Mouse (Mus musculus) granulocyte monocyte progenitor cell, adult 5-6 weeks (primary cell): ENCODE results near the gene Fam83d. TPM values are rescaled to one million over a fixed set of nuclear protein-coding genes. Genes with fewer than 3 reads are reported as not detected.

ENCODE experiments used
- ATAC-seq: replicated peaks from 2 replicates; pipeline ENCODE4 v1.8.0; 2016; ENCODE audit warnings: mild to moderate bottlenecking, moderate TSS enrichment, inconsistent platforms; ENCODE audit not compliant: poor library complexity, severe bottlenecking
- total RNA-seq, 2 experiments: library from RNA; stranded (forward) in 1 of 2; stranded (reverse) in 1 of 2; fragments of 200-712, 200-1000 nt in 1 of 2; fragments of >200 nt in 1 of 2; fragmentation: Nextera tagmentation in 1 of 2; gene quantifications; 2 replicates each; pipeline ENCODE4 v1.2.3; 2014 to 2017

The Fam83d gene
- total RNA-seq, 2 experiments from 2014 or later = 2.4 to 10.0 TPM

DNA sequence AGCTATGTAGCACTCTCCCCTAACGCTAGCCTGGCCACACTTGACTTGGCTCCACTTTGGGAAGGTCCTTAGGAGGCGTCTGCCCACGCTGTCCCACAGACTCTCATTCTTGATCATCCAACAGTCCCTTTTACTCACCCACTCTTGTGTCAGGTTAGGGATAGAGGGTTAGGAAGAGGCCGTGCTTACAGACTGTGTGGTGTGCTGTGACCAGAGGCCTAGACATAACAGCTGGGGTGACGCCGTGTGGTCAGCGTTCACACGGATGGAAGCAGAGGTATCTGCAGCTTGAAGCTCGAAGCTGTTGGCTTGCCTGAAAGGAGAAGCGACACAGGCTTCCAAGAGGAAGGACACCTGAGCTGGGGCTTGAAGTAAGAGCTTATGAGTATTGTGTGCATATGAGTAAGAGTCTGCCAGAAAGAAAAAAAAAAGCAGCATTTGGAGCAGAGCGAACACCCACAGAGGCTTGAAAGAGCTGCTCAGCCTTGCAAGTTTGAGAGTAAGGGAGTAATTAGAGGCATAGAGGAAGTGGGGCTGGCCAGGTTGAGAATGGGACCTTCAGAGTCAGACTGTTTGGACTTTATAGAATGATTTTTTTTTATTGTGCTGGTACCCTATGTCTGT lies 24.3 kb upstream of the Fam83d start:
- ATAC-seq = no peak

DNA sequence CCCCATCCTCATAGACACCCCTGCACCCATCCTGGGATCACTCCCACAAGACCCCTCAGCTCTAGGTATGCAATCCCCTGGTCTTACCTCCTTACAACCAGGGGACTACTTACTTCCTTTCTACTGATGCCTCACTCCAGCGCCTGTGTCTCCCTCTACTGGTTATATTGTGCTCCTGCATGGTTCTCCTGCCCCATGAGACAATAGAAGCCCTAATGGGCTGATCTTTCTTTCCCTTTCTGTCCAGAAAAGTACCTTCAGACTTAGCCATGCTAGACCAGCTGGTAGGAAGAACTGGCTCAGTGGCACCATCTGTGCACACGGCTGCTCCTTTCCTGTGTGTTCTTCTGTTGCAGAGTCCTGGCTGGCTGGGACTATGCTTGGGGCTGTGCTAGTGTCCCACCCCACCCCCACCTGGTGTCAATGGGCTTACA lies 22.8 kb upstream of the Fam83d start:
- ATAC-seq = peak; percentile 91

DNA sequence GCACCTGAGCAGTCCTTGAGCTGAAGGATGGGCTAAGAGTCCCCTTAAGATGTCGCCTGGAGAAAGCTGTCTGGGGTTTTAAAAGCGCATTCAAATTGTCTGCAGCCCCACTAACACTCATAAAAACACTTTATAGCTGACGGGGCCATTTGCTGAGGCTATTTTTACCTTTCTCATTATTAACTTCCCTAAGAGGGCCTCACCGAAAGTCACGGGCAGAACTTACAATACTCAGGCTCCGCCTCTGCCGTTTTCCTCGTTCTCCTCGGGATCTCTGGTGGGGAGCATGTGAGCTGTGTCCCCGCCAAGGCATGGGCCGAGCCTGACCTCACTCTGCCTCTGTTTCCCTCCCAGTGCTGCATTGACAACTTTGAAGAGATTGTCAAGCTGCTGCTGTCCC lies 21.7 kb upstream of the Fam83d start:
- peak; percentile 63 for ATAC-seq

DNA sequence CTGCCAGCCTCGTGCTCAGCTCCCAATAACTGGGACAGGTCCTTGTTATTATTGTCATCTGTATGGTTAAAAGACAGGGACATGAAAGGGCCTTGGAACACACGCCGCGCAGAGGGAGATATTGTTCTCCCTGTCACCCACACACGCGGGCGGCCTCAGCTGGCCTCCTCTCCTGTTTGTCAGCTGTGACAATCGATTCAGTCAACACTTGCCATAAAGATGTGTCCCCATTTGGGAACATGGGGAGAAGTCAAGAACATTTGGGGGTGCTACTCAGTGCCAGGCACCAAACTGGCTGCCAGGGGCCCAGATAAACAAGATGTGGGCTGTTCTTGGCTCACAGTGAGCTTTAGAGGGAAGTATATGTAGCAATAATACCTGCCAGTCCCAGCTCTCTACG lies 18.5 kb upstream of the Fam83d start:
- no peak for ATAC-seq

DNA sequence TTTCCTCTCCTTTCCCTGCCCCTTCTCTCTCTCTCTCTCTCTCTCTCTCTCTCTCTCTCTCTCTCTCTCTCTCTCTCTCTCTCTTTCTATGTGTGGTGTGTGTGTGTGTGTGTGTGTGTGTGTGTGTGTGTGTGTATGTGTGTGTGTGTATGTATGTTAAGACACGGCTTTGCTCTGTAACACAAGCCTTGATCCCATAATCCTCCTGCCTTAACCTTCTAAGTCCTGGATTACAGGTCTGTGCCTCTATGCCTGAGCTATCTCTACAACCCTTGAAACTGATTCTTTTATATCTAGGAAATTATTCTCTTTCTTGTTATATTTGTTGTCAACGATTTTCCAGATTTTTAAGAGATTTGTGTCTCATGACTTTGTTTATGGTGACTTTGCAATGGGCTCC lies 7.7 kb upstream of the Fam83d start:
- ATAC-seq = no peak

DNA sequence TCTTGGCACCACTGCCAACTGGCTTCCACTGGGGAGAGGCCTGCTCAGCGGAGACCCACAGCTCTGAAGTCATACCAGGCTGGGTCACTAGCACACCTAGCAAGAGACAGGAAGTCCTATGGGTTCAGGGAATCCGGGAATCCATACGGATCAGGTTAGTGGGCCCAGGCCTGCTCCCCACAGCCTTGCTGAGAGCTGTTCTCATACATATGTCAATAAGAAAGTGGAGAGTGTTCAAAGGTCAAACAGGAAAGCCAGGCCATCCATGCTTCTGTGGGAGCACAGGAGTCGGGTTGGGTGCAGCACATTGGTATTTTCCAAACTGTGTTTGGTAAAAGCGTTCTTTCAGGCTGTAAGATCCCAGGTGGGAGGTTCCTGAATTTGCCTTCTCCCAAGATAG lies 5.6 kb upstream of the Fam83d start:
- no peak for ATAC-seq

DNA sequence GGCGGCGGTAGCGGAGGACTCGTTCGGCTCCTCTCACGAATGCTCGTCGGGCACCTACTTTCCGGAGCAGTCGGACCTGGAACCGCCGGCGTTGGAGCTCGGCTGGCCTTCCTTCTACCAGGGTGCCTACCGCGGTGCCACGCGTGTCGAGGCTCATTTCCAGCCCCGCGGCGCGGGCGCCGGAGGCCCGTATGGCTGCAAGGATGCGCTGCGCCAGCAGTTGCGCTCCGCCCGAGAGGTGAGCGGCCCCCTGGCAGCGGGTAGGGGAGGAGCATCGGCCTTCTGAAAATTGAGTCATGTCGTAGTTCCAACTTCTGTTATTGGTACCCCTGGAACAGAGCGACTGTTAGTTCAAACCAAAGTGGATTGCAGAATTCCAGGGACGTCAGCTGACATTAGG lies 457 bp downstream of the Fam83d start:
- peak; percentile 34 for ATAC-seq

DNA sequence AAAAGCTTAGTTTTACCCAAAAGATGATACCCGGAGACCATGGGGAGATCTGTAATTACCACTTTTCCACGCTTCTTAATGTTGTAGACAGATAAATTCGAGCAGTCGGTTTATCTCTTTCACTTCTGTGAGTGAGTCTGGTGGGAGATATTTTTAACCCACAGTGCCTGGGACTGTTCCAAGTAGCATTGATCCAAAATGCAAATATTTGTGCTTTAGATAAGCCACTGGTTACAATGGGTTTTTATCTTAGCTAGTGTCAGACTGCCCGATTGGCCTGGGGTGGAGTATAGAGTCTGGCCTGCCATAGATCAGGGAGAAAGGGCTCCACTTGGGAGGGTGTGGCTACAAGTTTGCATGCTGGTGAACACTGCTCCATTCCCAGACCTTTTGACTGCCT lies 878 bp downstream of the Fam83d start:
- ATAC-seq = no peak

DNA sequence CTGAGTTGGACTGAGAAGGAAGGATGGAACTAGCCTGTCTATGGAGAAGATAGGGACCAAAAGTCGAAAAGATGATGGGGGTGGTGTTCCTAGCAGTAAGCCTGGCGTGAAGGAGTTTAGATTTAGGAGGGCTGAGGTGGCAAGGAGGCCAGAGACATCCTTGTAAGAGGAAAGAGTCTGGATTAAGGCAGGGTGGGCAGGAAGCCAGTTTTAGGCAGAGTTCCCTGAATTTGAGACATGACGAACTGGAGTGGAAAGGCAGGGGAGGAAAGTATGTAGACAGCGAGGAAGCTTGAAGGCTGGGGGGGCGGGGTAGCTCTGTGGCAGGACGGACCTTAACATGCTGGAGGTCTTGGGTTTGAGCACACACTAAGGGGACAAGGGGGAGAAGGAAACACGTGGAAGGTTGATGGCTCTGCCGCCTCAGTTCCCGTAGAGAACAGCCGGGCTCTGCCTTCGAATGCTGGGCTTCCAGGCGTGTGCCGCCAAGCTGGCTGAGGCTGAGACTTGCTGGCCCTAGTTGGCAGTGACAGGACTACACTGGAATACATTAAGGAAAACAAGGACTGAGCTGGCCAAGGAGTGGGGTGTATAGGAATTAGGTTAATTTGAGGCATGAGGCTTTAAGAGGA lies 2.3 kb downstream of the Fam83d start:
- ATAC-seq = no peak

DNA sequence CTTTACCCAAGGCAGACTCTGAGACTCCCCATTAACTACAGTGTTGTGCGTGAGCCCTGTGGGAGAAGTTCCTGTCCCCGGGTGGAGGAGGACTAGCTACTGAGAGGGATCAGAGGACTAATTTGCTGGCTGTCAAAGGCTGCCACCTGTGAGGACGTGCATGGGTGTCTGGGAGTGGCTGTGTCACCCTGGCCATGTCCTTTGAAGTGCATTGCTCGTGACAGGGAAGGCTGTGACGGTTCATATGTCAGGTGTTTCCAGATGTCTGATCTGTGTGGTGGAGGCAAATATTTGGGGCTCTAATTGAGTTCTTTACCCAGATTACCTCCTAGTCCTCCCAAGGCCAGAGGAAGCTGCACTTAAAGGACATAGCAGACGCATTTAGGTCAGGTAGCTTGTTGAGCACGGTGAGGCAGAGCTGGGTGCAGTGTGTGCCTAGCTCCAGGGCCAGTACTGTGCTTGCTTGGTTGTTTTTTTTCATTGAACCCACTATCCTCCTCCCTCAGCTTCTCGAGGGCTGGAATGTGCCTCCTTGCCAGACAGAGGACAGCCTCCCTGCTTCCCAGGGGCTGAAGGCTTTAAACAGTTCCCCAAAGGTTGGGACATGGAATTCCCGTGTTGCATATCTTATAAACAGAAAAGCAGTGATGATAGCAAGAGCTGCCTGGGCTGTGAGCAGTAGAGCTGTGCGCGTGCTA lies 3.3 kb downstream of the Fam83d start:
- ATAC-seq = no peak

DNA sequence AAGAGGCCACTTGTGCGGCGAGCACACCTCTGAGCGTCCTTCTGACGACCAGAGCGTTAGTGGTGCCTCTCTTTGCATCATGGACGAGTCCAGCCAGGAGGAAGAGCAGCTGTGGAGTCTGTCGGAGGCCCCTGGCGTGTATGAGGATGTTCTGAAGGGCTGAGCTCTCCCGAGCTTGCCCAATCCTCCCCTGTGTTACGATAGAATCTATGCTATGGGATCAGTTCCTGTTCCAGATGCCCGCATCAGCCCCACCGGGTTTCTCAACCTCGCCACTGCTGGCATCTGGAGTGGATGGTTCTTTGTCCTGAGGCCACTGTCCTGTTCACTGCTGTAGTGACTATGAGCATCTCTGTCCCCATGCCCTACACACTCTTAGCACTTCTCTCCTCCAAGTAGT lies 4.9 kb downstream of the Fam83d start:
- peak; percentile 79 for ATAC-seq

DNA sequence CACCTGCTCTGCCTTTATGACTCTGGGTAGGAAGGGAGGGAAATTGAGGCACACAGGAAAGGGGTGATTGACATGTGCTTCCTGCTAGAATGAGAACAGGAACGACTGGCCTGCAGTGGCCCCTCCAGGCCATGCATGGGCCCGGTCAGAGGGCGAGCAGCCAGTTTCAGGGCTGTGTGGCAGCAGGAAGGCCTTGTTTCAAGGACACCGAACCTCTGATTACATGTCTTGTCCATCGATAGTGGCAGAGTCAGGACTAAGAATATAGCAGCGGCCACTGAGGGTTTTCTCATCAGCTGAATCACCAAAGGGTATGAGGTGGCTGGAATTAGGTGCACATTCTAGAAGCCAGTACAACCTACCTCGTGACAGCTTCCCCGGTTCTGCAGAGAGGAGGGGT lies 7.0 kb downstream of the Fam83d start:
- no peak for ATAC-seq

DNA sequence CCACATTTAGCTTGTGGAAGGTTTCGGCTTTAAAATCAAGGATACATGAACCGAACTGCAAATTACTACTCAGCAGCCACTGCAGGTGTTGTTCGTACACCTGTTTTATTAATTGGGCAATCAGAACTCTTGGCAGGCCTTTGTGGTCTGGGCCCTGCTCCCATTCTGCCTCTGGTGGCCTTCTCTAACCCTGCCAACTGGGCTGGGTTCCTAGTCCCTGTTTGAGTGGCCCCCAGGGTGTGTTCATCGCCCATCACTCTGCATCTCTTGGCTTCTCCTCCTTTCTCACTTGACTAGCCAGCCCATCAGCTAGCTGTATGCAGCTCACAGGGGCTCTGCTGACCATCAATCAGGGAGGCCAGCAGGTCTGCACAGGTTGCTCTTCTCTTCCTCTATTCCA lies 8.8 kb downstream of the Fam83d start:
- ATAC-seq = no peak

DNA sequence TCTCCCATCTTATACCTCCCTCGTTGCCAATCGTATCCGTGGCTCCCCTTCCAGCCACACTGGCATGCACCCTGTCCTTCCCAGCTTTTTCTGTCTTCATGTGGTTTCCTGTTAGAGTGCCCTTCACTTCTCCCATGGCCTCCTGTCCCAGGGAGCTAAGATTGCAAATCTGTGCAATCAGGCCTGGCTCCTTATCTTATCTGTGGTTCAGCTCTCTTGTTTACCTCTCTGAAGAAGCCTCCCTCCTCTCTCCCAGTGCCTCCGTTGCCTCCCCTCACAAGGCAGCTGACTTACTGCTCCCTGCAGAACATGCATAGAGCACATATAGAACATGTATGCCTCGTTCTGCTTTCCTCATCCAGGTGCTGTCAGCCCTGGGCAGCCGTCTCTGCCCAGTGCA lies 9.6 kb downstream of the Fam83d start:
- no peak for ATAC-seq

DNA sequence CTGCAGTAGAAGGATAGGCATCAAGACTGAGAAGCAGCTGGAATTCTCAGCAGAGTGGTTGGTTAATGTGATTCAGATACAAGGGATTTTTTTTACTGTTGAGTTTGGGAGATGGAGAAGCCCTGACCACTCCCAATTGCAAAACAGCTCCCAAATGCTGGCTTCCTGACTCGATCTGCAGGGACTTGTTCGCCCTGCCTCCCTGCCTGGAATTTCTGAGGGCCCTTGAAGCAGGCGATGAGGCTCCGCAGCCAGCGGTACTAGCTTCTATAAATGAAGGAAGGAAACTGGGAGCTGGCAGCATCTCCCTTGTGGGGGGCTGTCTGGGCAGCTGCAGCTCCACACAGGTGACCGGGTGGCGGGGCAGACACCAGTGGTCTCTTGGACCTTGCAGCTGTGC lies 10.5 kb downstream of the Fam83d start:
- no peak for ATAC-seq

DNA sequence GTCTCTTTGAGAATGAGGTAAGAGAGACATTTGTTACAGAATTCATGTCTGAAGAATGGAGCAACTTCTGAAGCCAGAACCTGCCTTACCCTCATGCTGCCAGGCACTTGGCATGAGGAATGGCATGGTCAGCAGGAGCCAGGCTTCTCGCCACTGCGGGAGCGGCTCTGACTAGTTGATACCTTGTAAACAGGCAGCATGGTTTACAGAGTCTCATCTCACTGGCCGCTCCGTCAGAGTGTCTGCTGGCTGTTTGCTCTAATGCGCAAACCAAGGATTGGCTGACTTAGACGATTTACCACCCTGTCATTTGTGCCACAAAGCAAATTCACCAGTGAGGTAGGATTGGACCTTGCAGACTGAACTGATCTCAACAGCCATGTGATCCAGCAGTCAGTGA lies 13.2 kb downstream of the Fam83d start:
- ATAC-seq = no peak

DNA sequence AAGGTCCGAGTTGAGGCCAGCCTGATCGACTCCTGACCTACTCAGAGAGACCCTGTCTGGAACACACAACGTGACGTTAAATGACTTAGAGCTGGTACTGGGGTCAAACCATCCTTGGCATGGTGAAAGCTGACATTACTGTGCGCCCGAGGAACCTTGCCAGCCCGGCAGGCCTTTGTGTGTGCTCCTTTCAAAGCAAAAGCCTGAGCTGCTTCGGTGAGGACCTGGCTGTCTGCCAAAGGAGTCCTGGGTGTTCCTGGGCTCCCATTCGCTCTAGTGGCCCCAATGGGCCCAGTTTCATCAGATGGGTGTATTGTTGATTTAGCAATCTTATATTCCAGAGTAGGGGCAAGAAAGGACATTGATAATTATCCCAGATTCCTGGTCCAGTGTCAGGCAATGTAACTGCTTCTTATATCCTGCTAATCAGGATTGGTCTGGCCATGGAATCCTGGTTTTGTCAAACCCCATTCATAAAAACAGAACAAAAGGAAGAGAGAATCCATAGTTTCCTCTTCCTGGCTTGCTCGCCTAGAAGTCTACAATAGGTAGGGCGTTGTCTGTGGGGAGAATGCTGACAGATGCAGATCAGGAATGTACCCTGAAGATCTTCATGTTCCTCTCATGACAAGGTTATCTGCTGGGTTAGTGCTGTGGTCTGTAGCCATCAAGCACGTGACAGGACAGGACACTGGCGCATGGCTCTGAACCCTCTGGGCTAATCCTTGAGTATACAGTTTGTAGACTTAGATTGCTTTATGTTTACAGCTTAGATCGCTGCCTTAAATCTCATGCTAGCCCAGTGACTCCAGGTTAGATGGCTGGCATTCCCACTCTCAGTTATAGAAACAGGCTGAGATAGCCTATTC lies 19.3 kb downstream of the Fam83d start:
- no peak for ATAC-seq

DNA sequence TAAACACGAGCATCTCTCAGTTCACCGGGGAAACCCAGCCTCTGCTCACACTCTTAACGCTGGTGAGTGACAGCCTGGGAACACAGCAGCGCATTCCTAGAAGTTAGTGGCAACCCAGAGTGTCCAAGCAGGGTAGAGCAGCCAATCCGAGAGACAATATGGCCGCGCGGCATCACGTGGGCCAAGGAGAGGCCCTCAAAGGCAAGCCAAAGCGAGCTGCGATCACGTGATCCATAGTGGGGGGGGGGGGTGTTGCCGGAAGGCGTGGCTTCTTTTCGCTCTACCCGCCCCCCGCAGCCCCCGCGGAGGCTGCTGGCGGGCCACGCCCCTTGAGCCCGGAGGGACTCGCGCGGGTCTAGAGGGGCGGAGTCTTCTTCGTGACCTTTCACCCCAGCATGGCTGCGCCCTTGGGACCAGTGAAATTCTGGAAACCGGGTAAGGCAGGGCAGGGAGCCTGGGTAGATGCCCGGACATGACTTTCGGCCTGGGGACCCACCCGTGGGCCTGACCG lies 26.7 kb downstream of the Fam83d start, which contains the start of gene Dhx35:
TSS of gene Dhx35 (plus strand) at position 314 of the 511 bp plus-strand sequence.
- peak; percentile 96 for ATAC-seq

DNA sequence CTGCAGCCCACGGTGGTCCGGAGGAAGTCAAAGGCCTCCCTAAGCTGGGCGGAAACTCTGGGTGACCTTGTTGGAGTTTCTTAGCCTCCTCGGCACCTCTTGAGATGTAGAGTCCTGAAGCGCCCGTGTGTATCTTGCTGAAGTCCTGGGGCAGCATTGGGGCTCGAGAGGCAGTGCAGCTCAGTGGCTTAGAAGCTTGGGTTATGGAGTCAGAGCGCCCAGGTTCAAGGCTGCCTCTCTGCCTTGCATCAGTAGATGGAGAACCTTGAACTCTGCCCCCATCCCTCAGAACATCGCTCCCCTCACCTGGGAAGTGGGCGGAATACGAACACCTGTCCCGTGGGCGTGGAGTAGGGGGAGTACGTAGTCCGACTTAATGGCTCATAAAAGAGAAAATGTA lies 27.1 kb downstream of the Fam83d start:
- no peak for ATAC-seq

DNA sequence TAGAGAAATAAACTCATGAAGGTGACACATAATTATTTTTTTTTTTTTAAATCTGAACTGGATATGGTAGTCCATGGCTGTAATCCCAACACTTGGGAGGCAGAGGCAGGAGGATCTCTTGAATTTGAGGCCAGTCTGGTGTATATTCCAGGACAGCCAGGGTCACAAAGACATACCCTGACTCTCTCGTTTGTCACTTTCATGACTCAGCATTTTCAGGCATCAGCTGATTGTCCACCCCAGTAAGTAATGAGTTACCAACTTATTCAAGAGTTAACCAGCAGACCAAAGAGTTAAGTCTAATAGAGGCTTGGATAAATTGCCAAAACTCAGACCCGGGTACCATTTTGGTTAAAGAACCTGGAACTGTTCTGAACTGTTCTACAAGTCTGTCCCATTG lies 28.0 kb downstream of the Fam83d start:
- ATAC-seq = no peak

DNA sequence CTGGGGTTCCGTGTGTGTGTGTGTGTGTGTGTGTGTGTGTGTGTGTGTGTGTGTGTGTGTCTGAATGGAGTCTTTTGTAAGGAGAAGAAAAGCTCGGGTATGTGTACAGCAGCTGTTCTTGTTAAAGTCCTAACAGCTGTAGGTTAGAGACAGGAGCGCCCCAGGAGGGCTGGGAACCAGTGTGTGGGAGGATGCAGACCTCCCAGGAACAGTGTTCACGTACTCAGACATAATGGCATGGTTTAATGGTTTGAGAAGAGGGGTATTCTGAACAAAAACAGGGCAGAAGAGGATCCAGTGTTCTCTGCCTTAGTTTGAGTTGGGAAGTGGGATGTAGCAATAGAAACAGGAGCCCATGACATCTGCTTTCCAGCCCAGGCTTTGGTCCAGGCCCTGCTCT lies 31.4 kb downstream of the Fam83d start:
- ATAC-seq = no peak
